Mouse (Mus musculus) midbrain, embryonic 11.5 days (tissue): ENCODE data around the gene Olfr747. TPM values are rescaled to one million over a fixed set of nuclear protein-coding genes. Genes with fewer than 3 reads are reported as not detected.
"Not testable (repeated sequence)": the region's sequence is repeated elsewhere in the genome, so short reads cannot be mapped to it uniquely, and the experiment has no call there.

Experiments
- ATAC-seq: fragments of 200-750 bp; cut with Nextera tagmentation; 2 replicates; pipeline ENCODE4 v1.8.0; 2017; ENCODE audit warnings: moderate TSS enrichment, moderate library complexity; ENCODE audit not compliant: low FRiP score
- DNase-seq: peaks from one replicate; pipeline ENCODE4 v3.0.0; 2015; ENCODE audit warnings: low spot score; ENCODE audit errors: missing footprints
- H3K27ac ChIP-seq: fragments of 300-500 bp; sonication (generic); 2 replicates; pipeline ENCODE4 v1.5.1; 2014; ENCODE audit warnings: low read depth, low read length
- H3K27me3 ChIP-seq: fragments of 300-500 bp; sonication (generic); 2 replicates; pipeline ENCODE4 v1.6.1; 2014; ENCODE audit warnings: mild to moderate bottlenecking, low read length, moderate library complexity, mixed read lengths; ENCODE audit not compliant: control insufficient read depth, insufficient read depth
- H3K36me3 ChIP-seq: fragments of 300-500 bp; sonication (generic); 2 replicates; pipeline ENCODE4 v1.6.1; 2014; ENCODE audit warnings: mild to moderate bottlenecking, low read length, moderate library complexity, mixed read lengths; ENCODE audit not compliant: control insufficient read depth, insufficient read depth
- H3K4me1 ChIP-seq: fragments of 300-500 bp; sonication (generic); 2 replicates; pipeline ENCODE4 v1.6.1; 2014; ENCODE audit warnings: low read length; ENCODE audit not compliant: control insufficient read depth, insufficient read depth
- H3K4me2 ChIP-seq: fragments of 300-500 bp; sonication (generic); 2 replicates; pipeline ENCODE4 v1.6.1; 2014; ENCODE audit warnings: mild to moderate bottlenecking, moderate library complexity
- H3K4me3 ChIP-seq: fragments of 300-500 bp; sonication (generic); 2 replicates; pipeline ENCODE4 v1.5.1; 2014; ENCODE audit warnings: low read depth, low read length
- H3K9ac ChIP-seq: fragments of 300-500 bp; sonication (generic); 2 replicates; pipeline ENCODE4 v1.6.1; 2014; ENCODE audit warnings: low read length
- H3K9me3 ChIP-seq: fragments of 300-500 bp; sonication (generic); 2 replicates; pipeline ENCODE4 v1.6.1; 2016; ENCODE audit warnings: low read length; ENCODE audit not compliant: control insufficient read depth
- WGBS: fragments of 180-500 bp; shearing (Covaris S2); extraction: QIAGEN DNeasy Blood & Tissue Kit; methylation state at CpG from one replicate; pipeline ENCODE4 v1.1.7; 2014; 5-methylcytosine and 5-hydroxymethylcytosine counted together
- polyA plus RNA-seq: library from polyadenylated mRNA; unstranded; fragments of >200 nt; fragmentation: Nextera tagmentation; extraction: Ambion mirVana; gene quantifications from 2 replicates; pipeline ENCODE4 v1.2.1, GENCODE M21; 2014

Gene Olfr747
- not detected in 2 replicates for polyA plus RNA-seq

GRCm38 (mm10) chr14:50693106-50693505 lies at the start of gene Olfr747:
Gene Olfr747 (minus strand): TSS chr14:50693206.
- Histone ChIP-seq H3K36me3 (no peaks in the 10 kb centered on the region), H3K4me2 (no peak within 1 kb of the TSS), H3K4me1 (no peaks in the 10 kb centered on the region), H3K27ac (no peak within 1 kb of the TSS), H3K9me3 (no peaks in the 10 kb centered on the region), H3K9ac (no peak within 1 kb of the TSS), H3K4me3 (no peak within 1 kb of the TSS), H3K27me3 (no peaks in the 10 kb centered on the region)
- 90% methylated on average over 3 of the region's 3 CpGs for WGBS
- DNase-seq, result no peak
- no peak for ATAC-seq

- H3K36me3 ChIP-seq, result no peaks in the 10 kb centered on the region
- no peak for ATAC-seq
- H3K27me3 ChIP-seq, result no peaks in the 10 kb centered on the region
- H3K9me3 ChIP-seq, result no peaks in the 10 kb centered on the region
- H3K27ac ChIP-seq, result no peak overlapping the region
- H3K4me2 ChIP-seq, result no peak overlapping the region
- no peak overlapping the region for H3K4me3 ChIP-seq
- no peaks in the 10 kb centered on the region for H3K4me1 ChIP-seq
- WGBS, result 74% methylated on average over 2 of the region's 2 CpGs
- no peak for DNase-seq
- no peak overlapping the region for H3K9ac ChIP-seq
Observed at GRCm38 (mm10) chr14:50741584-50741983, 48.6 kb upstream of the Olfr747 start.

GRCm38 (mm10) chr14:50740334-50740733 lies 47.3 kb upstream of the Olfr747 start:
- H3K27ac ChIP-seq, result no peak overlapping the region
- no peak overlapping the region for H3K9ac ChIP-seq
- no peak overlapping the region for H3K4me3 ChIP-seq
- H3K4me1 ChIP-seq, result no peaks in the 10 kb centered on the region
- DNase-seq, result no peak
- H3K36me3 ChIP-seq, result no peaks in the 10 kb centered on the region
- ATAC-seq, result no peak
- 67% methylated on average over 2 of the region's 2 CpGs for WGBS
- H3K9me3 ChIP-seq, result no peaks in the 10 kb centered on the region
- no peaks in the 10 kb centered on the region for H3K27me3 ChIP-seq
- no peak overlapping the region for H3K4me2 ChIP-seq

- H3K9me3 ChIP-seq, H3K4me3 ChIP-seq, H3K27me3 ChIP-seq, H3K4me2 ChIP-seq, DNase-seq, ATAC-seq, H3K27ac ChIP-seq, H3K4me1 ChIP-seq, H3K36me3 ChIP-seq, H3K9ac ChIP-seq: not testable (repeated sequence)
- WGBS, result 70% methylated on average over 3 of the region's 4 CpGs
Observed at GRCm38 (mm10) chr14:50722371-50722770, 29.4 kb upstream of the Olfr747 start.

GRCm38 (mm10) chr14:50719875-50720274 lies 26.9 kb upstream of the Olfr747 start:
- H3K4me3 ChIP-seq, ATAC-seq, H3K9ac ChIP-seq, DNase-seq, H3K9me3 ChIP-seq, H3K27me3 ChIP-seq, H3K36me3 ChIP-seq, H3K27ac ChIP-seq, H3K4me2 ChIP-seq, H3K4me1 ChIP-seq: not testable (repeated sequence)
- 90% methylated on average over 14 of the region's 15 CpGs for WGBS

- no peak within 1 kb of the TSS for H3K9ac ChIP-seq
- H3K9me3 ChIP-seq, result no peaks in the 10 kb centered on the region
- H3K27me3 ChIP-seq, result no peaks in the 10 kb centered on the region
- DNase-seq, result no peak
- no peak within 1 kb of the TSS for H3K27ac ChIP-seq
- H3K4me1 ChIP-seq, result no peaks in the 10 kb centered on the region
- H3K4me3 ChIP-seq, result no peak within 1 kb of the TSS
- H3K4me2 ChIP-seq, result no peak within 1 kb of the TSS
- no peaks in the 10 kb centered on the region for H3K36me3 ChIP-seq
- ATAC-seq, result no peak
- 63% methylated on average over 1 of the region's 1 CpGs for WGBS
Observed at GRCm38 (mm10) chr14:50707073-50707472, 14.1 kb upstream of the Olfr747 start, which contains the start of gene Olfr748. Gene Olfr748 (plus strand): TSS chr14:50707373.

GRCm38 (mm10) chr14:50646783-50647182 lies 46.2 kb downstream of the Olfr747 start, which contains the start of gene Olfr746:
Gene Olfr746 (plus strand): TSS chr14:50647083.
- ATAC-seq, result no peak
- no peak within 1 kb of the TSS for H3K4me2 ChIP-seq
- H3K9me3 ChIP-seq, result no peaks in the 10 kb centered on the region; the same call in 1 of the 2 replicates
- no peak within 1 kb of the TSS for H3K4me3 ChIP-seq
- no peaks in the 10 kb centered on the region for H3K27me3 ChIP-seq
- no peaks in the 10 kb centered on the region for H3K36me3 ChIP-seq
- DNase-seq, result no peak
- no peaks in the 10 kb centered on the region for H3K4me1 ChIP-seq
- H3K9ac ChIP-seq, result no peak within 1 kb of the TSS
- no peak within 1 kb of the TSS for H3K27ac ChIP-seq

- no peak for ATAC-seq
Observed at GRCm38 (mm10) chr14:50639088-50639487, 53.9 kb downstream of the Olfr747 start, which contains the start of gene Olfr745. Gene Olfr745 (plus strand): TSS chr14:50639388.

More at GRCm38 (mm10) chr14:50639088-50639487, 53.9 kb downstream of the Olfr747 start, which contains the start of gene Olfr745:
- no peak for DNase-seq
- Histone ChIP-seq H3K9me3 (no peaks in the 10 kb centered on the region), H3K27ac (no peak within 1 kb of the TSS), H3K4me1 (no peaks in the 10 kb centered on the region), H3K9ac (no peak within 1 kb of the TSS), H3K27me3 (no peaks in the 10 kb centered on the region), H3K4me2 (no peak within 1 kb of the TSS), H3K36me3 (no peaks in the 10 kb centered on the region), H3K4me3 (no peak within 1 kb of the TSS)
- 82% methylated on average over 2 of the region's 2 CpGs for WGBS
